Mouse (Mus musculus) kidney, embryonic 16.5 days (tissue): ENCODE measurements at regions not wholly inside any gene's neighbourhood (a gene's known extent, or its start where the extent isn't known, plus 50 kb on each side); places are given as distances from the start of the nearest gene placed in this dataset.

ENCODE experiments used
- ATAC-seq: fragments of 200-750 bp; cut with Nextera tagmentation; 2 replicates; pipeline ENCODE4 v1.8.0; 2017; ENCODE audit warnings: moderate TSS enrichment; ENCODE audit not compliant: low FRiP score, low TSS enrichment
- H3K27ac ChIP-seq: fragments of 300-500 bp; sonication (generic); 2 replicates; pipeline ENCODE4 v1.5.1; 2014; ENCODE audit warnings: low read length
- H3K27me3 ChIP-seq: fragments of 300-500 bp; sonication (generic); 2 replicates; pipeline ENCODE4 v1.6.1; 2014; ENCODE audit warnings: low read length, control low read depth, mixed read lengths; ENCODE audit not compliant: insufficient read depth
- H3K36me3 ChIP-seq: fragments of 300-500 bp; sonication (generic); 2 replicates; pipeline ENCODE4 v1.6.1; 2014; ENCODE audit warnings: low read length, control low read depth, mixed read lengths; ENCODE audit not compliant: insufficient read depth
- H3K4me1 ChIP-seq: fragments of 300-500 bp; sonication (generic); 2 replicates; pipeline ENCODE4 v1.6.1; 2014; ENCODE audit warnings: low read length, control low read depth, mixed read lengths; ENCODE audit not compliant: insufficient read depth
- H3K4me2 ChIP-seq: fragments of 300-500 bp; sonication (generic); replicated peaks from 2 replicates; pipeline ENCODE4 v1.6.1; 2014; ENCODE audit warnings: low read depth, low read length
- H3K4me3 ChIP-seq: fragments of 300-500 bp; sonication (generic); 2 replicates; pipeline ENCODE4 v1.5.1; 2014; ENCODE audit warnings: mild to moderate bottlenecking, low read length
- H3K9ac ChIP-seq: fragments of 300-500 bp; sonication (generic); replicated peaks from 2 replicates; pipeline ENCODE4 v1.6.1; 2014; ENCODE audit warnings: low read length
- H3K9me3 ChIP-seq: fragments of 300-500 bp; sonication (generic); 2 replicates; pipeline ENCODE4 v1.6.1; 2016; ENCODE audit warnings: low read length, control low read depth
- WGBS: fragments of 180-500 bp; shearing (Covaris S2); extraction: QIAGEN DNeasy Blood & Tissue Kit; methylation state at CpG from one replicate; pipeline ENCODE4 v1.1.7; 2014; 5-methylcytosine and 5-hydroxymethylcytosine counted together

- WGBS: 75% methylated on average over 7 of the region's 7 CpGs
- Histone ChIP-seq H3K9ac (no peak overlapping the region), H3K4me2 (no peak overlapping the region), H3K27me3 (no peaks in the 10 kb centered on the region), H3K9me3 (no peaks in the 10 kb centered on the region), H3K27ac (no peak overlapping the region), H3K36me3 (no peaks in the 10 kb centered on the region), H3K4me3 (no peak overlapping the region), H3K4me1 (no peaks in the 10 kb centered on the region)
- no peak for ATAC-seq
These were observed 87.9 kb upstream of the Mgme1 start for GRCm38 (mm10) chr2:144182542-144182941.

DNA sequence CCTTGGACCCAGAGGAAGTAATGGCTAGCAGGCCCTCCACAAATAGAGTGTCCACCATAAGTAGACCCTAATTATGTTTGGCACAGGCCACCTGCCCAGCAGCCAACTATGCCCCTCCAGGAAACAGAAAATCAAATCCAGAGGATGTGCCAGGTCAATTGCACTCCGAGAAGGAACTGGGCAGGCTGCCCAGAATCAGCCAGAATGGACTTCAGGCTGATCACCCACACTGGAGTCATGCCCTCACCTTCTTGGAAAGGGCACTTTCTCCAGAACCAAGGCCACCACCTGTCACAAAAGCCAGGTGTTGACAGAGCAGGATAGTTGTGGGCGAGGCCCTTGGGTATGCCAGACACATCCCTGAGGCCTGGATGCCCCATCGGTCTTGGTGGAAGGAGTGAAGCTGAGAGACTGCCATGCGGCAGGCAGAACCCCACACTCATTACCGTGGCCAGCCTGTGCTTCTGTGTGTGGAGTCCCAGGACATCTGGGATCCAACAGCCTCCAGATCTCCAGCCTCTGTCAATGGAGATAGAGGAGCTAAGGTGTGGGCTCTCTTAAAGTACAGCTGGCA, 87.0 kb upstream of the Mgme1 start:
- Histone ChIP-seq H3K27me3 (no peaks in the 10 kb centered on the region), H3K4me1 (peaks cover 4% of the 10 kb centered on the region; the same call in 1 of the 2 replicates), H3K4me3 (no peak overlapping the region), H3K36me3 (no peaks in the 10 kb centered on the region), H3K9me3 (no peaks in the 10 kb centered on the region), H3K27ac (no peak overlapping the region), H3K4me2 (no peak overlapping the region), H3K9ac (no peak overlapping the region)
- WGBS: 77% methylated on average over 5 of the region's 5 CpGs
- ATAC-seq: no peak

- ATAC-seq: no peak
- H3K4me3 ChIP-seq: no peak overlapping the region
- no peaks in the 10 kb centered on the region for H3K27me3 ChIP-seq
- H3K36me3 ChIP-seq: no peaks in the 10 kb centered on the region
- H3K4me2 ChIP-seq: no peak overlapping the region
- no peaks in the 10 kb centered on the region for H3K9me3 ChIP-seq
- peaks cover 4% of the 10 kb centered on the region; the same call in 1 of the 2 replicates for H3K4me1 ChIP-seq
- no peak overlapping the region for H3K27ac ChIP-seq
- no peak overlapping the region for H3K9ac ChIP-seq
- 67% methylated on average over 3 of the region's 3 CpGs for WGBS
These were observed 85.3 kb upstream of the Mgme1 start for GRCm38 (mm10) chr2:144185175-144185574.

DNA sequence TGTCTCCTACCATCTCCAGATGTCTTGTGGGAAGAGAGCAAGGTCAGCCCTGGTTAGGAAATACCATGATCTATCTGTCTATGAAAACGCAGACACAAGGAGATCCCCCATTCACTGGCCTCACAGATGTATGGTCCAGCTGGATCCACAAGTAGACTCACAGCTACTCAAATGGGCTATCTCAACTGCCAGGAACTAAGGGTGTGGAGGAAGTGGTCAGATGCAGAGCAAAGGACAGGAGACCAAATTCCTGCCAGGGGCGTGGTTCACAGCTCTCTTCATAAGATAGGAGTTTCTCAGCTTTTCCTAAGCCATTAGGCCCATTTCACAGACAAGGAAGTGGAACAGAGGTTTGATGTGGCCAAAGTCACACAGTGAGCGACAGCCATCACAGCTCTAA, 84.0 kb upstream of the Mgme1 start:
- H3K4me2 ChIP-seq: no peak overlapping the region
- H3K9ac ChIP-seq: no peak overlapping the region
- WGBS: 89% methylated on average over 3 of the region's 3 CpGs
- ATAC-seq: no peak
- H3K4me3 ChIP-seq: no peak overlapping the region
- H3K4me1 ChIP-seq: peaks cover 4% of the 10 kb centered on the region; the same call in 1 of the 2 replicates
- no peaks in the 10 kb centered on the region for H3K9me3 ChIP-seq
- H3K27me3 ChIP-seq: no peaks in the 10 kb centered on the region
- no peak overlapping the region for H3K27ac ChIP-seq
- no peaks in the 10 kb centered on the region for H3K36me3 ChIP-seq

DNA sequence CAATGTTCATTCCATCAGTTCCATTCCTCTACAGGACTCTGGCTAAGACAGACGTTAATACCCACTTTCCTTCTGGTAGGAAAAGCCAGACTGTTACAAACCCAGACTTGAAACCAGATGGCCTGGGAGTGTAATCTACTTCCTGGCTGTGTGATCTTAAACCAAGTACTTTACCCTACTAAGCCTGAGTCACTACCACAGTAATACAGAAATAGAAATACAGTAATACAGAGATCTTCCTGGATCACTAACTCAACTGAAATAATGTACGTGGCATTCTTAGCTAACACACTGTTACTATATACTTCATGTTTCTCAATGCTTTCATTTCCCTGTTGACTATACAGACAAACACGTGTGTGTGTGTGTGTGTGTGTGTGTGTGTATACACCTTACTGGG, 82.4 kb upstream of the Mgme1 start:
- Histone ChIP-seq H3K4me1 (peaks cover 4% of the 10 kb centered on the region; the same call in 1 of the 2 replicates), H3K27ac (peak overlapping the region; percentile 59; the same call in 1 of the 2 replicates), H3K4me3 (no peak overlapping the region), H3K27me3 (no peaks in the 10 kb centered on the region), H3K9ac (no peak overlapping the region), H3K9me3 (no peaks in the 10 kb centered on the region), H3K4me2 (no peak overlapping the region), H3K36me3 (no peaks in the 10 kb centered on the region)
- 63% methylated on average over 3 of the region's 3 CpGs for WGBS
- no peak for ATAC-seq

DNA sequence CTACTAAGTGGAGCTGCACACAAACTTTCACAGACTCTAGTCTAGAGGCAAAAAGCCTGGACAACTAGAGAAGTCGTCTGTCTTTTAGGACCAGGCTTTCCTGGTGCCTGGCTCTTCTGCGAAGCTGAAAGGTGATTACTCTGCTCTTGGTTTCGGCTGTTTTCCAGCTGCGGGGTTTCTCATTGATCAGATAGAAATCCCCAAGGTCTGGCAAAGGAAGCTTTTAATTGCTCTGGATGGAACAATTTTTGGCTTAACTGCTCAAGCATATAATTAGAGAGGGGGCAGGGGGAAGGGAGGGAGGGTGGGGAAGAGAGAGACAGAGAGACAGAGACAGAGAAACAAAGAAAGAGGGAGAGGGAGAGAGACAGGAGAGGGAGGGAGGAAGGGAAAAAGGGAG, 82.0 kb upstream of the Mgme1 start:
- Histone ChIP-seq H3K4me3 (no peak overlapping the region), H3K9ac (no peak overlapping the region), H3K27me3 (no peaks in the 10 kb centered on the region), H3K27ac (peak overlapping the region; percentile 59; the same call in 1 of the 2 replicates), H3K36me3 (no peaks in the 10 kb centered on the region), H3K4me1 (peaks cover 4% of the 10 kb centered on the region; the same call in 1 of the 2 replicates), H3K9me3 (no peaks in the 10 kb centered on the region), H3K4me2 (no peak overlapping the region)
- 27% methylated on average over 4 of the region's 4 CpGs for WGBS
- no peak for ATAC-seq

DNA sequence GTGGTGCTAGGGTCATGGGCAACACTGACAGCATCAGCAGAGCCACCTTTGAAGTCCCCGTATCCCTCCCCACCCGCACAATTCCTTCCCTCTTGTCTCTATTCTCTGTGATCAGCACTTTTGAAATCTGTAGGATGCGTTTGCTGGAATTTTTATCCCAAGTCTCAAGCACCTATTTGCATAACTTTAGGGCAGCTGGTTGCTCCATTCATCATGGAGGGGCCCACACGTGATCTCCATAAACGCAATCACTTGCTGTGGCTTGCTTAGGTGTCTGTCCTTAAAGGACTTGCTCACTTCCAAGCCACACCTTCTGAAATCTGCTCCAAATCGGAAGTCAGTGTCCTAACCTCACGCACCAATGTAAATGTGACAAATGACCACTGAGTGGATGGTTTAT, 80.7 kb upstream of the Mgme1 start:
- H3K4me1 ChIP-seq: peaks cover 4% of the 10 kb centered on the region; the same call in 1 of the 2 replicates
- no peaks in the 10 kb centered on the region for H3K9me3 ChIP-seq

GRCm38 (mm10) chr2:144191018-144191417, 79.4 kb upstream of the Mgme1 start:
- Histone ChIP-seq H3K4me3 (no peak overlapping the region), H3K9me3 (no peaks in the 10 kb centered on the region), H3K36me3 (no peaks in the 10 kb centered on the region), H3K27ac (no peak overlapping the region), H3K9ac (no peak overlapping the region), H3K4me2 (no peak overlapping the region), H3K27me3 (no peaks in the 10 kb centered on the region), H3K4me1 (peaks cover 4% of the 10 kb centered on the region; the same call in 1 of the 2 replicates)
- 80% methylated on average over 9 of the region's 9 CpGs for WGBS
- no peak for ATAC-seq

More for the DNA sequence above, 80.7 kb upstream of the Mgme1 start:
- no peak for ATAC-seq
- no peak overlapping the region for H3K4me2 ChIP-seq
- no peaks in the 10 kb centered on the region for H3K27me3 ChIP-seq
- H3K27ac ChIP-seq: no peak overlapping the region
- no peak overlapping the region for H3K9ac ChIP-seq
- H3K36me3 ChIP-seq: no peaks in the 10 kb centered on the region
- no peak overlapping the region for H3K4me3 ChIP-seq
- WGBS: 86% methylated on average over 7 of the region's 7 CpGs

GRCm38 (mm10) chr2:144191707-144192106, 78.8 kb upstream of the Mgme1 start:
- no peak for ATAC-seq
- H3K9ac ChIP-seq: no peak overlapping the region

DNA sequence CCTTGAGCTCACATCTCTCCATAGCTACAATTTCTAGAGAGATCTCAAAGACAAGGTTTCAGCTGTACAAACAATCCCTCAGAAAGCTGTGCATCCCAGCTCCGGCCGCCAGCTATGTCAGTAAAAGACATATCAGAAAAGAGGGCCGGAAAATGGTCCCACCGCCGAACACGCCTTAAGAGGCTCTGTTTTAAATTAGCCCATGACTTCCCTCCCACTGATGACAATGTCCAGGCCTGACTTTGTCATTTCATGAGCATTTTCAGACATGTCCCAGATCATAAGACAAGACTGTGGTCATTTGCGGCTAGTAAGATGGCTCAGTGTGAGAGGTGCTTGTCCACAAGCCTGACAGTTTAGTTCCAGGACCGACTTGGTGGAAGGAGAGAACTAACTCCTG, 78.0 kb upstream of the Mgme1 start:
- Histone ChIP-seq H3K27ac (no peak overlapping the region), H3K4me2 (no peak overlapping the region), H3K9ac (no peak overlapping the region), H3K9me3 (no peaks in the 10 kb centered on the region), H3K27me3 (no peaks in the 10 kb centered on the region), H3K36me3 (no peaks in the 10 kb centered on the region), H3K4me3 (no peak overlapping the region), H3K4me1 (peaks cover 4% of the 10 kb centered on the region; the same call in 1 of the 2 replicates)
- no peak for ATAC-seq
- 79% methylated on average over 8 of the region's 8 CpGs for WGBS

More at GRCm38 (mm10) chr2:144191707-144192106, 78.8 kb upstream of the Mgme1 start:
- Histone ChIP-seq H3K9me3 (no peaks in the 10 kb centered on the region), H3K4me3 (no peak overlapping the region), H3K27ac (no peak overlapping the region), H3K36me3 (no peaks in the 10 kb centered on the region), H3K4me2 (no peak overlapping the region), H3K27me3 (no peaks in the 10 kb centered on the region), H3K4me1 (peaks cover 4% of the 10 kb centered on the region; the same call in 1 of the 2 replicates)
- 80% methylated on average over 4 of the region's 4 CpGs for WGBS
